Mouse (Mus musculus): ENCODE measurements at regions not wholly inside any gene's neighbourhood (a gene's known extent, or its start where the extent isn't known, plus 50 kb on each side); places are given as distances from the start of the nearest gene placed in this dataset.

- peak; percentile 8 for DNase-seq (ENCODE audit: low read depth)
Measured at GRCm38 (mm10) chr3:73134316-73134715, 76.7 kb upstream of the Slitrk3 start.

GRCm38 (mm10) chr3:73125143-73125542 lies 67.5 kb upstream of the Slitrk3 start:
- no peak for DNase-seq (ENCODE audit: low read depth)

- no peak for DNase-seq (ENCODE audit: low read depth)
Measured at GRCm38 (mm10) chr3:73109102-73109501, 51.5 kb upstream of the Slitrk3 start.

Data from NIH3T3 (cell line).